Mouse (Mus musculus): Measurements from ENCODE around the gene Olfr1532-ps1. TPM values are rescaled to one million over a fixed set of nuclear protein-coding genes. Genes with fewer than 3 reads are reported as not detected.
"Not testable (repeated sequence)": the region's sequence is repeated elsewhere in the genome, so short reads cannot be mapped to it uniquely, and the experiment has no call there.

Olfr1532-ps1 gene
- not detected for total RNA-seq (2021)
- long read RNA-seq = 0 reads

- DNase-seq (ENCODE audit: low spot score in 2 of 2) = no peak
Measured at GRCm38 (mm10) chr7:106907676-106908075, at the start of gene Olfr1532-ps1. Gene Olfr1532-ps1 (plus strand): TSS chr7:106908001.

- no peak for DNase-seq (ENCODE audit: low spot score in 2 of 2)
Measured at GRCm38 (mm10) chr7:106862885-106863284, 44.9 kb upstream of the Olfr1532-ps1 start, which contains the start of gene Olfr704. Gene Olfr704 (plus strand): TSS chr7:106863185.

- DNase-seq (ENCODE audit: low spot score in 2 of 2) = no peak
Measured at GRCm38 (mm10) chr7:106876791-106877190, 31.0 kb upstream of the Olfr1532-ps1 start, which contains the start of gene Olfr705. Gene Olfr705 (minus strand): TSS chr7:106876891.

GRCm38 (mm10) chr7:106888062-106888461 lies 19.7 kb upstream of the Olfr1532-ps1 start, which contains the start of gene Olfr706:
Gene Olfr706 (minus strand): TSS chr7:106888162.
- DNase-seq (ENCODE audit: low spot score in 2 of 2) = no peak

- DNase-seq (ENCODE audit: low spot score in 2 of 2) = not testable (repeated sequence)
Measured at GRCm38 (mm10) chr7:106901141-106901540, 6.7 kb upstream of the Olfr1532-ps1 start, which contains the start of gene Olfr707. Gene Olfr707 (minus strand): TSS chr7:106901241.

- DNase-seq (ENCODE audit: low spot score in 2 of 2) = not testable (repeated sequence)
Measured at GRCm38 (mm10) chr7:106920961-106921360, 13.2 kb downstream of the Olfr1532-ps1 start.

GRCm38 (mm10) chr7:106932119-106932518 lies 24.3 kb downstream of the Olfr1532-ps1 start, which contains the start of gene Olfr709-ps1:
Gene Olfr709-ps1 (minus strand): TSS chr7:106932219.
- no peak for DNase-seq (ENCODE audit: low spot score in 2 of 2)

GRCm38 (mm10) chr7:106948212-106948611 lies 40.4 kb downstream of the Olfr1532-ps1 start, which contains the start of gene Olfr710:
Gene Olfr710 (minus strand): TSS chr7:106948312.
- no peak for DNase-seq (ENCODE audit: low spot score in 2 of 2)

GRCm38 (mm10) chr7:106963837-106964236 lies 56.0 kb downstream of the Olfr1532-ps1 start, which contains the start of gene Olfr6:
Gene Olfr6 (minus strand): TSS chr7:106963937.
- no peak for DNase-seq (ENCODE audit: low spot score in 2 of 2)

Other genes starting within 250 kb of the Olfr1532-ps1 start
- not detected for gene Olfr693, start 227.4 kb upstream of the Olfr1532-ps1 start, total RNA-seq (2021)
- not detected for gene Olfr694, start 216.2 kb upstream of the Olfr1532-ps1 start, total RNA-seq (2021)
- not detected for gene Olfr695, start 191.6 kb upstream of the Olfr1532-ps1 start, total RNA-seq (2021)
- gene Olfr697, start 165.6 kb upstream of the Olfr1532-ps1 start, total RNA-seq (2021) = not detected
- not detected for gene Olfr698, start 152.6 kb upstream of the Olfr1532-ps1 start, total RNA-seq (2021)
- not detected for gene Olfr699, start 114.8 kb upstream of the Olfr1532-ps1 start, total RNA-seq (2021)
- gene Olfr700, start 99.2 kb upstream of the Olfr1532-ps1 start, total RNA-seq (2021) = not detected
- gene Olfr701, start 93.9 kb upstream of the Olfr1532-ps1 start, total RNA-seq (2021) = not detected
- not detected for gene Olfr702, start 74.1 kb upstream of the Olfr1532-ps1 start, total RNA-seq (2021)
- gene Olfr703, start 64.6 kb upstream of the Olfr1532-ps1 start, total RNA-seq (2021) = not detected
- not detected for gene Olfr704, start 44.8 kb upstream of the Olfr1532-ps1 start, total RNA-seq (2021)
- not detected for gene Olfr705, start 31.1 kb upstream of the Olfr1532-ps1 start, total RNA-seq (2021)
- gene Olfr706, start 19.8 kb upstream of the Olfr1532-ps1 start, total RNA-seq (2021) = not detected
- gene Olfr707, start 6.8 kb upstream of the Olfr1532-ps1 start, total RNA-seq (2021) = not detected
- not detected for gene Olfr709-ps1, start 24.2 kb downstream of the Olfr1532-ps1 start, total RNA-seq (2021)
- gene Olfr710, start 40.3 kb downstream of the Olfr1532-ps1 start, total RNA-seq (2021) = not detected
- not detected for gene Olfr6, start 55.9 kb downstream of the Olfr1532-ps1 start, total RNA-seq (2021)
- not detected for gene Olfr711, start 67.5 kb downstream of the Olfr1532-ps1 start, total RNA-seq (2021)
- gene Olfr2, start 98.1 kb downstream of the Olfr1532-ps1 start, total RNA-seq (2021) = not detected
- gene Olfr713, start 123.2 kb downstream of the Olfr1532-ps1 start, total RNA-seq (2021) = not detected
- gene Olfr714, start 163.0 kb downstream of the Olfr1532-ps1 start, total RNA-seq (2021) = not detected
- not detected for gene Olfr17, start 185.2 kb downstream of the Olfr1532-ps1 start, total RNA-seq (2021)
- not detected for gene Olfr715b, start 202.4 kb downstream of the Olfr1532-ps1 start, total RNA-seq (2021)
- gene Olfr715, start 223.1 kb downstream of the Olfr1532-ps1 start, total RNA-seq (2021) = not detected
- gene Olfr716, start 230.3 kb downstream of the Olfr1532-ps1 start, total RNA-seq (2021) = not detected